Mouse (Mus musculus): ENCODE data around the gene Braf.

GRCm38 (mm10) chr6:39581087-39581784, 144.0 kb downstream of the Braf start:
- no peak for TF ChIP-seq CTCF (IDR thresholded peaks at IDR 0.05; ENCODE audit: low read depth, low read length)
- no peak for TF ChIP-seq EP300 (IDR thresholded peaks at IDR 0.05; ENCODE audit: insufficient read depth, low read depth, low read length)
- TF ChIP-seq POLR2A (IDR thresholded peaks at IDR 0.05; ENCODE audit: insufficient read depth, low read length): no peak

All from ES-Bruce4 (cell line).